Mouse (Mus musculus) lung, embryonic 16.5 days (tissue): ENCODE data around the gene Wdr19. TPM values are rescaled to one million over a fixed set of nuclear protein-coding genes. Genes with fewer than 3 reads are reported as not detected.

Experiments
- ATAC-seq: fragments of 200-750 bp; cut with Nextera tagmentation; 2 replicates; pipeline ENCODE4 v1.8.0; 2017; ENCODE audit warnings: low read depth, mild to moderate bottlenecking, moderate library complexity
- H3K27ac ChIP-seq: fragments of 300-500 bp; sonication (generic); 2 replicates; pipeline ENCODE4 v1.5.1; 2014; ENCODE audit warnings: mild to moderate bottlenecking, control low read depth, low read length
- H3K27me3 ChIP-seq: fragments of 300-500 bp; sonication (generic); 2 replicates; pipeline ENCODE4 v1.6.1; 2014; ENCODE audit warnings: low read depth, low read length, mixed read lengths; ENCODE audit not compliant: control insufficient read depth, insufficient read depth
- H3K36me3 ChIP-seq: fragments of 300-500 bp; sonication (generic); 2 replicates; pipeline ENCODE4 v1.6.1; 2014; ENCODE audit warnings: low read length; ENCODE audit not compliant: control insufficient read depth, insufficient read depth
- H3K4me1 ChIP-seq: fragments of 300-500 bp; sonication (generic); replicated peaks from 2 replicates; pipeline ENCODE4 v1.6.1; 2014; ENCODE audit warnings: low read length, mixed read lengths; ENCODE audit not compliant: control insufficient read depth, insufficient read depth
- H3K4me2 ChIP-seq: fragments of 300-500 bp; sonication (generic); 2 replicates; pipeline ENCODE4 v1.6.1; 2014; ENCODE audit warnings: low read depth, low read length, control low read depth
- H3K4me3 ChIP-seq: fragments of 300-500 bp; sonication (generic); 2 replicates; pipeline ENCODE4 v1.5.1; 2014; ENCODE audit warnings: mild to moderate bottlenecking, low read length, control low read depth
- H3K9ac ChIP-seq: fragments of 300-500 bp; sonication (generic); 2 replicates; pipeline ENCODE4 v1.6.1; 2014; ENCODE audit warnings: low read length, control low read depth
- H3K9me3 ChIP-seq: fragments of 300-500 bp; sonication (generic); 2 replicates; pipeline ENCODE4 v1.6.1; 2016; ENCODE audit warnings: low read length; ENCODE audit not compliant: control insufficient read depth
- WGBS: fragments of 180-500 bp; shearing (Covaris S2); extraction: QIAGEN DNeasy Blood & Tissue Kit; methylation state at CpG from one replicate; pipeline ENCODE4 v1.1.7; 2014; 5-methylcytosine and 5-hydroxymethylcytosine counted together
- polyA plus RNA-seq: library from polyadenylated mRNA; unstranded; fragments of >200 nt; fragmentation: Nextera tagmentation; extraction: Ambion mirVana; gene quantifications from 2 replicates; pipeline ENCODE4 v1.2.1, GENCODE M21; 2015

The Wdr19 gene
- polyA plus RNA-seq, 1 experiment from 2014 or later = 11.3 TPM

DNA sequence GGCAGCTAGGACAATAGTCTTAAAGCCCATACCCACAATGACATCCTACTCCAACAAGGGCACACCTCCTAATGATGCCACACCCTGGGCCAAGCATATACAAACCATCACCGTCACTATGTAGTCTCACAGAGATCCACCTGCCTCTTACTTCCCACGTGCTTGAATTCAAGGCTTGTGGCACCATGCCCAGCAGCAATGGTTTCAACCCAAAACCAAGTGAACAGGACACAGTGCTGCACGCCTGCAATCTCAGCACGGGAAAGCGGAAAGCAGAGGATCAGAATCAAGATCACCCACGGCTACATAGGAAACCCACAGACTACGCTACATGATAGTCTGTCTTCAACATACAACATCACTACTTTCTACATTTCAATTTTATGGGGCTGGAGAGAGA lies 108.7 kb downstream of the Wdr19 start:
- Histone ChIP-seq H3K9me3 (no peaks in the 10 kb centered on the region), H3K36me3 (peaks cover 14% of the 10 kb centered on the region), H3K9ac (no peak overlapping the region)

GRCm38 (mm10) chr5:65308866-65309265 lies 109.4 kb downstream of the Wdr19 start:
- Histone ChIP-seq H3K36me3 (peaks cover 14% of the 10 kb centered on the region), H3K4me3 (no peak overlapping the region), H3K9me3 (no peaks in the 10 kb centered on the region), H3K9ac (no peak overlapping the region), H3K27ac (no peak overlapping the region), H3K4me2 (no peak overlapping the region), H3K27me3 (no peaks in the 10 kb centered on the region), H3K4me1 (no peaks in the 10 kb centered on the region)
- no peak for ATAC-seq
- 94% methylated on average over 3 of the region's 3 CpGs for WGBS

More for the DNA sequence above, 108.7 kb downstream of the Wdr19 start:
- H3K4me1 ChIP-seq = no peaks in the 10 kb centered on the region
- no peak overlapping the region for H3K4me2 ChIP-seq
- 93% methylated on average over 7 of the region's 7 CpGs for WGBS
- no peak for ATAC-seq
- no peak overlapping the region for H3K27ac ChIP-seq
- H3K4me3 ChIP-seq = no peak overlapping the region
- H3K27me3 ChIP-seq = no peaks in the 10 kb centered on the region

Other genes with a start within 250 kb of the Wdr19 start
- gene Tlr6, start 239.6 kb upstream of the Wdr19 start, polyA plus RNA-seq = 0.82 and 0.87 TPM in 2 replicates
- 50.4 and 53.7 TPM in 2 replicates for gene Fam114a1, start 229.6 kb upstream of the Wdr19 start, polyA plus RNA-seq
- 0.55 and 0.77 TPM in 2 replicates for gene Tmem156, start 107.6 kb upstream of the Wdr19 start, polyA plus RNA-seq
- 19.7 and 24.9 TPM in 2 replicates for gene Klhl5, start 92.2 kb upstream of the Wdr19 start, polyA plus RNA-seq
- 73.0 and 85.7 TPM in 2 replicates for gene Rfc1, start 136.0 kb downstream of the Wdr19 start, polyA plus RNA-seq
- gene Klb, start 148.6 kb downstream of the Wdr19 start, polyA plus RNA-seq = 0.05 and 0.20 TPM in 2 replicates
- 1,031 and 1,063 TPM in 2 replicates for gene Rpl9, start 191.7 kb downstream of the Wdr19 start, polyA plus RNA-seq
- 55.7 TPM in 2 replicates for gene Lias, start 191.8 kb downstream of the Wdr19 start, polyA plus RNA-seq
- 139 and 148 TPM in 2 replicates for gene Ugdh, start 236.3 kb downstream of the Wdr19 start, polyA plus RNA-seq